Mouse (Mus musculus): ENCODE data around the gene Mtus2.

GRCm38 (mm10) chr5:148133448-148134060 lies 176.4 kb downstream of the Mtus2 start:
- no peak for TF ChIP-seq CTCF (IDR thresholded peaks at IDR 0.05)
- no peak for TF ChIP-seq EP300 (IDR thresholded peaks at IDR 0.05)
